Mouse (Mus musculus) splenic B cell, adult 2 months (primary cell): ENCODE results near the gene Usp39.

Experiments
- DNase-seq: peaks from one replicate; pipeline ENCODE4 v3.0.0-alpha.2; 2011; ENCODE audit warnings: low read depth, low spot score
- H3K27me3 ChIP-seq: 2 replicates; pipeline ENCODE4 v1.6.1; 2012; ENCODE audit warnings: mild to moderate bottlenecking, low read length, moderate library complexity, mixed read lengths; ENCODE audit not compliant: control insufficient read depth, poor library complexity, insufficient read depth, severe bottlenecking
- H3K36me3 ChIP-seq: 2 replicates; pipeline ENCODE4 v1.6.1; 2012; ENCODE audit warnings: mild to moderate bottlenecking, low read length, moderate library complexity, mixed read lengths; ENCODE audit not compliant: control insufficient read depth, poor library complexity, insufficient read depth, severe bottlenecking

Usp39 gene

DNA sequence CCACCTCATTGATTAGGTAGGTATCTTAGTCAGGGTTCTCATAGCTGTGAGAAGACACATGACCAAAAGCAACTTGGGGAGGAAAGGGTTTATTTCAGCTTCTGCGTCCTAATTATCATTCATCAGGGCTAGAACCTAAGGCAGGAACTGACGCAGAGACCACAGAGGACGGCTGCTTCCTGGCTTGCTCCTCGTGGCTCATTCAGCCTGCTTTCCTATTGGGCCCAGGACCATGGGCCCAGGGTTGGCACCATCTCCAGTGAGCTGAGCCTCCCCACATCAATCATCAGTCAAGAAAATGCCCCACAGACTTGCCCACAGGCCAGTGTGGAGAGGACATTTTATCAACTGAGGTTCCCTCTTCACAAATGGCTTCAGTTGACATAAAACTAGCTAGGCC is 69.5 kb downstream of the Usp39 start:
- no peak for DNase-seq
- Histone ChIP-seq H3K36me3 (no peaks in the 10 kb centered on the region), H3K27me3 (no peaks in the 10 kb centered on the region)

DNA sequence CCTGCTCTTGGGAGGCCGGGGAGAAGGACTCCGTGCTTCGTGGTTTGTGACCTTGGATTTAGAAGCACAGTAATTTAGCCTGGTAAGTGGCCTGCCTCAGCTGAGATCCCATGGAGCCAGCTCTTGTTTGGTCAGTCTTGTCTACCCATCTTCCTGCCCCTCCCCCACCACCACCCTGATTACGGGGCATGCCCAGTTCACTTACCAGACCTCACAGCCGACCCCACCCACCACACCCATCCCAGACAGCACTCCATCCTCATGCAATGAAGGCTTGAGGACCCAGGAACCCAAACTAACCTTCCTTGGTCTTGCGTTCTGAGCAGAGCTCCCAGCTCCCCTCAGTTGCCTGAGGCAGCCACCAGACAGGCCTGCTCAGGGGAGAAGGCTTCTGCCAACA is 71.8 kb downstream of the Usp39 start:
- no peak for DNase-seq
- Histone ChIP-seq H3K36me3 (no peaks in the 10 kb centered on the region), H3K27me3 (no peaks in the 10 kb centered on the region)

DNA sequence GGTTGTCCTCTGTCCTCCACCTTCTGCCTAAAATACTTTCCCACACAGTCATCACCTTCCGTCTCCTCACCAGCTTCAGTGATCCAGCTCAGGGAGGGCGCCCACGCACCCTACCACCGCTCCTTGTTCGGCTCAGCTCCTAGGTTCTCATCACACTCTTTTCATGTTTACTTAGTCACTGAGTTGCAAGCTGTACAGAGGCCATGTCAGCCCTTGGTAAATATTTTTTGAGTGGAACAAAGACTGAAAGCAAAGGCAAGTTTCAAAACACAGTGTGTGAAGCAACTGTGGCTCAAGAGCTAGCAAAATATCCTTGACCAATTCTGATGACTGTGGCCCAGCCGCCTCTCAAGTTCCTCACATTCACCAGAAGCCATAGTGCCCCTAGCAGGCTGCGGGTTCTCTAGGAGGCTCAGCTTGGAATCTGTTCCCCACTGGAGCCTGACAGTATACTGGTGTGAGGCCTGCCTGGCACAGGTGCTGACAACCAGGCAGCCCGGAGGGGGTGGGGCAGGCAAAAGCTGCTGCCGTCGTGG is 72.8 kb downstream of the Usp39 start:
- Histone ChIP-seq H3K36me3 (no peaks in the 10 kb centered on the region), H3K27me3 (no peaks in the 10 kb centered on the region)
- DNase-seq, result no peak

DNA sequence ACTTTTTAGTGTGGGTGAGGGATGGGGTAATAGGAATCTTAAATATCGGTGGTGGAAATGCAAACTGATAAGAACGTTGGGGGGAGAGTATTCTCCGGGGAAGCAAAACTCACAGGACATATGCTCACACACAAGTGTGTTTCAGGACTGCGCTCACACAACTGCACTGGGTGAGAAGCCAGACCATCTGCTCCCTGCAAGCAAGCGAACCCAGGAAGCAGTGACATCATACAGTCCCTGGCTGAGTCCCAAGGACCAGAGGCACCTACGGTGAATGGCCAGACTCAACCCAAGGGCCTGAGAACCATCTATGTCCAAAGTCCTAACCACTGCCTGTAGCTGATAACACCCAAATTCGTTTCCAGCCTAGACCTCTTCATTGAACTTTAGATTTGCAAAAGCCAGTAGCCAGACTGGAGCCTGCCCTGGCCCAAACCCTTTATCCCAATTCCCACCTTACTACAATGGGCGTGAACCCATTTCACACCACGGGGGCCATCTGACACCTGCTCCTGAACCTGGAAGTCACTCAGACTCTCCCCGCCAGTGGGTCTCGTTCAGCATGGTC is 73.9 kb downstream of the Usp39 start:
- DNase-seq, result no peak
- H3K36me3 ChIP-seq, result no peaks in the 10 kb centered on the region
- no peaks in the 10 kb centered on the region for H3K27me3 ChIP-seq

DNA sequence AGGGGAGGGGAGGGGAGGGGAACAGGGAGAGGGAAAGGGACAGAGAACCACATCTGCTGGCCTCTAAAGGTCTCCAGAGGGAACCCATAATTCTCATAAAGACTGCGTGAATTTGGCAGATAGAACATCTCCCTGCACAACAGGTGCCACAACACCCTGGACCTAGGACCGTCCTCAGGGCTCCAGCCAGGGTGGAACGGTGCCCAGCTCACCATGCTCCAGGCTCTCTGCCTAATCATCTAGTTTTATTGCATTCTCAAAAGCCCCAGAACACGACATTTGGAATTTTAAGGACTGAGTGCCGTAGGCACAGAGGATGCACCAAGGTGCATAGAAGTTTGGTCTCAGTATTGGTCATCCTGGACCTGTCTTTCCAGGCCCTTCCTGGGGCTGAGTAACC is 74.7 kb downstream of the Usp39 start:
- Histone ChIP-seq H3K27me3 (no peaks in the 10 kb centered on the region), H3K36me3 (no peaks in the 10 kb centered on the region)
- DNase-seq, result no peak
